Mouse (Mus musculus): ENCODE measurements around the gene Crtam. TPM values are rescaled to one million over a fixed set of nuclear protein-coding genes. Genes with fewer than 3 reads are reported as not detected.

Crtam gene
- total RNA-seq (2021): not detected
- long read RNA-seq, experiment 1: 0 reads
- long read RNA-seq, experiment 2: 0 reads

DNA sequence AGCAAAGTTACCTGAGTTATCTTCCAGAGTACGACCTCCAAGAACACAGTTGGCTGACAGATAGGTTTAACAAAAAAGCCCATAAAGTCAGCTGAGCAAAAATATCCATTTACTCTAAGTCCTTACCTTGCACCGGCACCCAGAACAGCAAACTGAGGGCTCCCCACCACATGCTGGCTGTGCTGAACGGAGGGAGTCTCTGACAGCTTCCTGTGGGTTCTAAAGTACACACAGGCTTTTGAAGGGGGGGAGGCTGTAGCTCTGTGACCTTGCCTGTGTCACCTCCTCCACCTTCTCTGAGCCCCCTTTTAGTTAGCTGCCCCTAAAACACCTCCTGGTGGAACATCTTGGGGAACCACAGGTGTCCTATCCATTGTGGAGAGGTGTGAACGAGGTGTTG lies at the start of gene Crtam:
Gene Crtam, minus strand, starts transcription at position 214 of the 400 bp plus-strand sequence.
- no peak for DNase-seq (ENCODE audit: low spot score in 2 of 2)

DNA sequence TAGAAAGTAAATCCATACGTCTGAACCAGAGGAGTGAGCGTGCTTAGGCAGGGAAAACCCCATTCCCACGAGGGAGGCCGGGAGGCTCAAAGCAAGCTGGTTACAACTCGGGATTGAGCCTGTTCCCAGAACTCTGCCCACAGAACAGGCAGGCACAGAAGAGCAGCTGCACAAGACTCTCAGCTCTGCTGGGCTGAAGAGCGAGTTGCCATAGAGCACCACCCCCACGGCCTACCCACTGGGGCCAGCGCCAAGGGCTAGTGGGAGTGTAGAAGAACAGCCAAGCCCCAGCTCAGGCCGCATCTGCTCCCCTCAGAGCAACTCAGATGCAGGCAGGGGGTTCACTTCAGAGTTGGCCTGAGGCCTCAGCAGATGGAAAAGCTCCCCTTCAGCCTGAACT lies 49.7 kb upstream of the Crtam start:
- peak; percentile 90 to 94 for DNase-seq (ENCODE audit: low spot score in 2 of 2)

DNA sequence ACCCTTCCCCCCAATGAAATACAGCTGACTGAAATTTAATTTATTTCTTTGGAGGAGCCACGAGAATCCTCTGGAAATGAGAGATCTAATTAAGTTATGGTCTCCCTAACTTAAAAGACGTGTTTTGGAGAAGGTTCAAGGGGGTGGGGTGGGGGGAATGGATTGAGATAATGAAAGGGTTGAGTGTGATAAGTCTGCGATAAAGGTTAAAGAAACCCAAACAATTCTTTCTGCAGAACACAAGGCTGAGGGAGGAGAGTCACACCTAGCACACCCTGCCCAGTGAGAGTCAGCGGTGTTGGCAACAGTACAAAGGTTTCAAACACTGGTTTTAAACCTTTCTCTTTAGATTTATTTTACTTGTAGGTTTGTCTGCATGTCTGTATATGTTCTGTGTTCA lies 49.0 kb upstream of the Crtam start:
- no peak for DNase-seq (ENCODE audit: low spot score in 2 of 2)

DNA sequence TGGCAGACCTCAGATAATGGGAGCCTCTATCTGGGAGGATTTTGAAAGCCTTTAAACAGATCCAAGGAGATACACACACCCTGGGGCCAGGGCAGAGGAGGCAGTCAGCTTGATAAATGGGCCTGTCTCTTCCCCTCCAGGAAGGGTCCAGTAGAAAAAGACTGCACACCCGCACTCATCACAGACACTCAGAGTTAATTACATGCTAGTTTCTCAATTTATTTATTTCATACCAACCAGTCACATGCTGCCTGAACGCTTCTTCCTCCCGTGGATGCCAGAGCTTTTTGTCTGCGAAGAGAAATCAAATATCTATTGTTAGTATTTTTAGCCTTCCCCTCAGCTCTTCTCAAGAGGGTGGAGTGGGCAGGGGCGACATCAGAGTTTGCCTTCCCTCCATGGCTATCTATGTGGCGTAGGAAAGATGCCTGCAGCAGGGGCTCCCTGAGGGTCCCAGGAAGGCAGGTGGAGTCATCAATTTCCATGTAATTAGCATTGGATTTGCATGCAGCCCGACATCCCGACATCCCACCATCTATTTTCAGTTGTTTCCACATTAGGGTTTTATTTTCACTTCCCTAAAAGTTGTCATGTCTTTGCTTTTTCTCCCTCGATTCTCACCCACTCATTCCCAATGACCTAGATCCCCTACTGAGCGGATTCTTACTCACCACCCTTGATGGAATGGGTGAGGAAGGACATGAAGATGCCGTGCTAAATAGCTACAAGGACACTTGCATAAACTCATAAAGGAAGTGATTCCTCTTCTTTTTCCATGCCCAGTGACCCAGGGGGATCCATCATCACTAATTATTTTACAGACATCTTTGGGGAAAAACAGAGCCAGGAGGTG lies 46.9 kb upstream of the Crtam start:
- DNase-seq (ENCODE audit: low spot score in 2 of 2): no peak

DNA sequence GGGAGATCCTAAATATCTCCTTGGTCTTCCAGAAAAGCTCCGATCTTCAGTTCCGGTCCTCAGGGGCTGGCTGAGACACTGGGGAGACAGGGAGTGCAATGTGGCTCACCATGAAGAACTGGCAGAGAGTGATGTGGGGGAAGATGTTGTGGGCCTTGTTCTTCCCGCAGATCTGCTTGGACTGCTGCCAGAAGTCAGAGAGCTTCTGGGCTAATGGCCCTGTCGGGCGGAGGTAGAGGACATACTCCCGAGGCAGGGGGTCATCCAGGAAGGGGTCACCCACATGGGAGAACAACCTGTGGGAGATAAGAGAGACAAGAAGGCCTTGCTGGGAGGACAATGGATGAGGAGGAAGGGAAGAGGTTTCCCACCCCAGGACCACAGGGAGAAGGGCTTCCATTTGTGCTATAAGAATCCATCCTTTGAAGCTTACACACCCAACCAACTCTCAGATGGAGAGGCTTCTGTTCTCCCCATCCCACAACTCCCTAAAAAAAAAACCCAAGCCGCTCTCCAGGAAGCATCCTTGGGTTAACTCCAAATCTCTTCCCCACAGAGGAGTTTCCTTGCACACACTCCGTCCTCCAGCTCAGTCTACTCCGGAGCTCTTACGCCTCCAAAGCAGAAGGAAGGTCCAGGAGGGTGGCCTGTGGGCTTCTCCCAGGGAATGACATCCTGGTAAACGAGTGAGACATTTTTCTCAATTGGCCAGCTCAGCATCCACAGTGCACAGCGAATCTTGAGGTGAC lies 46.1 kb upstream of the Crtam start:
- DNase-seq (ENCODE audit: low spot score in 2 of 2): peak; percentile 44 to 59

DNA sequence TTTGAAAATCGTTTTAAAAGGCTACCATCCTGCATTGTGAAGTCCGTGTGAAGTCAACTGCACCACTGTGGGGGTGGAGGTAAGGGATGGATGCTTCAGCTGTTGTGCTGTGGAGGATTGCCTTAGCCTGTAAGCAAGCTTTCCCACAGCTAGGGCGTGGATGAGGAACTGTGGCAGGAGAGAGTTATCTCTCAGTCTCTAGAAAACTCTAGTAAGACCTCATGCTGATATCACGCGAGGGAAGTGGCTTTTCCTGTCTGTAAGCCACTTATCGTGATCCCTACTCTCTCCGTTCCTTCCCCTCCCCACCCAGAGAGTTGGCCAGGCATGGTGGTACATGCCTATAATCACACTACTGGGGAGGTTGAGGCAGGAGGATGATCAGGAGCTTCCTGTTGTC lies 44.9 kb upstream of the Crtam start:
- DNase-seq (ENCODE audit: low spot score in 2 of 2): no peak

DNA sequence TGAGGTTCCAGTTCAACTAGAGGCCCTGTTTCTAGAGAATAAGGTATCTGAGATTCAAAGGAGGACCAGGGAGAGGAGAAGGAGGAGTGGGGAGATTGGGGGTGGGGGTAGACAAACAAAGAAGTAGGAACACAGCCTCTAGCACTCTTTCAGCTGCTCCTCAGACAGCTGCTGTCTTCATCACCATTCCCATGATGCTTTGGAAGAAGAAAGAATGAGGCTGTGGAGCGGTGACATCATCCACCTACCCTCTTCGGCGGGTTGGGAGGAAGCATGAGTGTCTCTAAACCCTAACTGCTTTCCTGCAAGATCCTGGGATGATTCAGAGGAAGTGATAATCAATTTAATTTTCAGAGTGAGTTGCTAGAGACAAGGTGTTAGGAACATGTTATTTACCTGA lies 44.4 kb upstream of the Crtam start:
- DNase-seq (ENCODE audit: low spot score in 2 of 2): peak in 1 of 2 experiments; percentile 26

DNA sequence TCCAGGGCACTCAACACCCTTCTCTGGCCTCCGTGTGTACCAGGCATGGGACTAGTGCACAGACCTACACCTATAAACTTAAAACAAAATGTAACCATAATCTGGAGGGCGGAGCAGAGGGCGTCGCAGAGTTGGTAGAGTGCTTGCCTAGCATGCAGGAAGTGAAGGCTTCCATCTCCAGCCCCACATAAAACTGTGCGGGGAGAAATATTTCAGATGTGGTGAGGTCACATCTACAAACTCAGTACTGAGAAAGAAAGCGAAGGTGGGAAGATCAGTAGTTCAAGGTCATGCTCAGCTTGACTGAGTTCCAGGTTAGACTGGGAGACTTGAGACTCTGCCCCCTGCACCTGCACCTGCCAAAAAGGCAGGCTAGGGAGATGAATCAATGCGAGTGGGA lies 43.8 kb upstream of the Crtam start:
- no peak for DNase-seq (ENCODE audit: low spot score in 2 of 2)

DNA sequence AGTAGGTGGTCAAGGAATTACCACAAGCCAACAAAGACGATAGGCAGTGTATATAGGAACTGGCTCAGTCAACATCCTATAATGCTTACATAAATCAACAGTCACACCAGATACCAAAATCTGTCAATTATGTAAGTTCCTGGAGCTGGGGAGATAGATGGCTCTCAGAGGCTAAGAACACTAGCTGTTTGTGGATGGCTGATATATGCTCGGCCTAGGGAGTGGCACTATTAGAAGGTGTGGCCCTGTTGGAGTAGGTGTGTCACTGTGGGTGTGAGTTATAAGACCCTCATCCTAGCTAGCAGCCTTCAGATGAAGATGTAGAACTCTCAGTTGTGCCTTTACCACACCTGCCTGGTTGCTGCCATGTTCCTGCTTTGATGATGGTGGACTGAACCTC lies 43.2 kb upstream of the Crtam start:
- DNase-seq (ENCODE audit: low spot score in 2 of 2): no peak

DNA sequence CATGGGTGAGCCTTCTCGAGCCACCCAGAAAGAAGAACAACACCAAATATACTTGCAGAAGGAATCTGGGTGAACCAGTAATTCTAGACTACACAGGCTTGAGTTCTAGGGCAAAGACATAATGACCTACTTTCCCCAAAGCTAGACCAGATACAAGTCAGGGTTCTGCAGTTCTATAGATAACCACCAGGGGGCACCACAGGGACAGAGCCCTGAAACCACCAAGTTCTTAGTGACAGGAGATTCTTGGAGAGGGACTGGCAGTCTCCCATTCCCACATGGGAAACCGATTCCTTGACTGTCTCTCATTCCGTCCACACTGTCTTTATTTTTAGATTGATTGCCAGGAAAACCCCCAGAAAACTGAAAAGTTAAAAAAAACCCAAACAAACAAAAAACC lies 40.2 kb upstream of the Crtam start:
- peak; percentile 89 to 91 for DNase-seq (ENCODE audit: low spot score in 2 of 2)

DNA sequence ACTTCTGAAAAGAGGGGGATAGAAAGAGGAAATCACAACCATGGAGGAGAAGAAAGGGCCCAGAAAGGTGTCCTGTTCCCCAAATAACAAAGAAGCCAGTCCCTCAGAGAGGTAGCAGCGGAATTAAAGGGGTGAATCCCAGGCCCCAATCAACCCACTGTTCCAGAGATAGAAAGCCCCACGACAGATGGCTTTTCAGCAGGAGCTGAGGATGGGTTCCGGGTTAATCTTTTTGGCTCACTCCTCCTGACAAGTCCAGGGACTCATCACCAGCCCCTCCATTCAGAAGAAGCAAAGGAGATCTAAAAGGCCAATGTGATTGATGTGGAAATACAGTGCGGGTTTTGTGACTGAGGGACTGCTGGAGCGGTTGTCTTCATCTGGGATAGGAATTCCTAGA lies 39.2 kb upstream of the Crtam start:
- DNase-seq (ENCODE audit: low spot score in 2 of 2): no peak

DNA sequence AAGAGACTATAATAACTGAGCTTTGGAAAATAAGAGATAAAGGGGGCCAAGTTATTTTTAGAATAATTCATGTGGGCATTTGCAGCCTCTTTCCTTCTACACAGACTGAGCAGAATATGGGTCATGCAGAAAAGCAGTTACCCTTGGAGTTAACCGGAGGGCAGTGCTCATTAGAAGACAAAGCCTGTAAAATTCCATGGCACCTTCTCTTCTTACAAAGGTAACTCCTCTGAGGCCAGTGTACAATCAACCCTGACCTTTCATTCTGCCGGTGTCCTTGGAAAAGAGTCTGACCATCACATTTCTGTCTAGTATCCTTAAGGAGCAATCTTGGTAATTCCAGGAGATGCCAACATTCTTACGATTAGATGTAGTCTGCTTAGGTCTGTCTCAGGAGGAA lies 37.0 kb upstream of the Crtam start:
- no peak for DNase-seq (ENCODE audit: low spot score in 2 of 2)

DNA sequence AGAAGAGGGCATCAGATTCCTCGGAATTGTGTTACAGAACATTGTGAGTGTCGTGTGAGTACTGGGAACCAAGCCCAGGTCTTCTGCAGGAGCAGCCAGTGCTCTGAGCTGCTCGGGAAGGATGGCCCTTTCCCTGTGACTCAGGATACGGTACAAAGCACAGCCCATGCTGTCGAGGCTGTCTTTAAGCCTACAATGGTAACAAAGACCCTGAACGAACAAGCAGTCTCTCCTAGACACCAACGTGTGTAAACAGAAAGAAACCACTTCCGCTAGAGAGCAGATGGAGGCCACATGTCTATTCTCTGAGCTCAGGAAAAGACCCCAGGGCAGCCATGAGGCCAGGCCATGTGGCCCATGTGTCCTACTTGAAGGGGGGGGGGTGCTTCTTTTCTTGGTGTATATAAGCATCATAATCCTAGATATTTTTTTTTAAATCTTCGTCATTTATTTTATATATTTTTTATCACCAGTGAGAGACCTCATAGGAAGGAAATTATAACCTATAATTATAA lies 33.8 kb upstream of the Crtam start:
- DNase-seq (ENCODE audit: low spot score in 2 of 2): no peak

DNA sequence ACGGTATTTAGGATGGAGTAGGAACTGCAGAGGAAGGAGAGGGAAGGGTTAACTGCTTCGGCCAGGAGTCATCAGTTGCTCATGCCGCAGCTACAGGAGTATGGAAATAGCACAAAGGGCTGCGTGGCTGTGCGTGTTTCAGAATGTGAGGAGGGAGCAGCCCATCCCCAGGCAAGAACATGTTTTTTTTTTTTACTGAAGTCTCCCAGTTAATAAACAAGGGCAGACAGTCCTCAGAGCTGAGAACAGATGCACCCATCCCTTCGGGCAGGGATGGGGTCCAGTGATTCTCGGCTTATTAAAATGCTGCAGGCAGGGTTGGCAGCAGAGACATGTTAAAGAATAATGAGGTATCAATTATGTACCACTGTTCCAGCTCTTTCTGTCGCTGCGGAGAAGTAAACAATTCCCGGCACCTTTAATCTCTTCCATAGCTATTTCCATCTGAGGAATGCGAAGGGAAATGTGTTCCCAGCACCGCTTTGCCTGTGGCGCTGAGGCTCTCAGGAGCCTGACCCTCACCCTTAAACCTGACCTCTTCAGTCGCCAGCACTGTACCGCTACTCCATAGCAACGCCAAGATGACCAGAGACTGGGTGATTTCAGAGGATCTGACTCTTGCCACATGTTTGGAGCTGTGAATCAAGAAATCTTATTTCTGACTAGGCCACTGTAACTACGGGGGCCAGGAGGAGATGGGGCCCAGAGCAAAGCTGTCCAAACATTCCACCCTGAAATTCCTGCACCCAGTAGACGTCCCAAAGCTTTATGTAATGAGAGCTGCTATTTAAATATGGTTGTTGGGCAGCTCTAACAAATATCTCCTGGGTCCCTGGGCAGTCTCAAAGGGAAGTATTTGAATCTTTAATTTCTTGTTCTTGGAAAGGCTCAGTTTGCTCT lies 27.4 kb upstream of the Crtam start:
- no peak for DNase-seq (ENCODE audit: low spot score in 2 of 2)

DNA sequence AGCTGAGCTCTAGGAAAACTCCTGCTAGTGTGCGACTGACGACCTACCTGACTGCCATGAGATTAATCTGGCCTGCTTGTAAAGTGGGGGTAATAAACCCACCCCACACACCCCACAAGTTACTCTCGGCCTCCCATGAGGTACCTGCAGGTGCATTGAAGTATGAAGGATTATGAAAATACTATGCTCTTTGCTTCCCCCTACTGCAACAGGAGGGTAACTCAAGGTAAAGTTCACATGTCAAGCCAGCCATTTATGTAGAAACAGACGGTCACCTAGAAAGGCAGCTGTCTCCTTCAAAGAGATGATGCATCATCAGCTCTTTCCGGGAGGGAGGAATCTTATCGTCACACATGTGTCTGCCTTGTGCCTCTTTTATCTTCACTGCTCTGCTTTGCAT lies 25.4 kb upstream of the Crtam start:
- DNase-seq (ENCODE audit: low spot score in 2 of 2): no peak

DNA sequence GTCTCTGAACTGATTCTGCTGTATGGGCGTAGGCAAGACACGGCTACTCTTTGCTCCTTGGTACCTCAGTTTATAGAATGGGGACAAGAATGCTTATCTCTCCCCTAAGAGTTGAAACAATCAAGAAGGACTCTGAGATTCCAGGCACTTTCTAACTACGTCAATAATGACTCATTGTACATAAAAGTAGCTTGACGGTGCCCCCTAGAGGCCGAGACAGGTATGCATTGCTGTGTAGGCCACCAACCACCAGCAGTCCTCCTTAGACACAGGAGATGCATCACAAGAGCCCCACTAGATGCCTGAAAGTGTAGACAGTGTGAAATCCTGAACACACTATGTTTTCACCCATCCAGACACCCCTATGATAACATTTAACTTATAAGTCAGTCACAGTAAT lies 24.0 kb upstream of the Crtam start:
- peak; percentile 52 to 66 for DNase-seq (ENCODE audit: low spot score in 2 of 2)

DNA sequence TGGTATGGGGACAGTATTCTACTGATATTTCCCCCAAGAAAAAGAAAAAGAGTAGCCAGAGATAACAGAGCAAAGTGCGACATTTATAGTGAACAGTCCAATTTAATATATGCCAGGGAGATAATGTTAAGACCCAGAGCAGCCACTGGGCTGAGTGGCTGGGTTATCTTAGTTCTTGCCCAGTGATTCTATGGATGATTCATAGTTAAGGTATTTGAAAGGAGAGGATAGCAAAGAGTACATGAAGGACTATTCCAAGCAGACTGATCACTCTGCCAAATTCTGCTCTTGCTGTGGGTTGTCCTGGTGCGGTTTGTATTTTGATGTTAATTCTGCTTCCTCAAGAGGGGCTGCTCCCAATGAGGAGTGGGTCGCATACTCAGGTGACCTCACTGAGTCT lies 17.3 kb upstream of the Crtam start:
- no peak for DNase-seq (ENCODE audit: low spot score in 2 of 2)

DNA sequence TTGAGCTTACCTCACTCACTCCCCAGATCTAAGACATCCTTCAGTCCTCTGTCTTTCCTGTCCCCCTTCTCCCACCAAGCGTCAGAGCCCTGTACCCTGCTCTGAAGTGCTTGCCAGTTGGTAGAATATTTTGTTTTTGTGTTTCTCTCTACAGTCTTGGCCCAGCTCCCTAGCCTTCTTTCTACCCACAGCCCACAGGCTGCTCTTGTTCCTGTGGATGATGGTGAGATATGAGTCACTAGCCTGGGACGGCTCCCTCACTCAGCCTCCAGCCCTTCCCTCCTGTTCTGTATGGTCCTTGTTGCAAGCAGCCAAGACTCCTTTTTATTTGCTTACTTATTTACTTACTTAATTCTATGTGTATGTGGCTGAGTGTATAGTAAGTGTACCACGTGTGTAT lies 16.1 kb upstream of the Crtam start:
- DNase-seq (ENCODE audit: low spot score in 2 of 2): peak; percentile 45 to 52

DNA sequence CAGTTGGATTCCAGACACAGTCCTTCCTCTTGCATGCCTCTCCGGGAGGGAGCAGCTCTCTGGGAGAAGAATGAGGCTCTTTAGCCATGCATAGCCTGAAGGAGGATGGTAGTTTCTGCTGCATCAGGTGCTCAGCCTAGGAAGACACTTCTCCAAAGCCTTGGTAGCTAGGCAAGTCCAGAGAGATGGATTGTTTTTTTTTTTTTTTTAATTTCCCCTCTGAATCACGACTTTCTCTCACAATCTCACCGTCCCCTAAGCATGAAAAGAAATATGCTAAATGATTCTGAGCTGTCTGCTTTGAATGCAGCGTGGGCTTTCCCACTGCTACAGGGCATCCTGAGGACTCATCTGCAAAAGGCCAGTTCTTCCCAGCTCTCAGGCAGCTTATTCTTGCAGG lies 10.1 kb upstream of the Crtam start:
- peak in 1 of 2 experiments; percentile 16 for DNase-seq (ENCODE audit: low spot score in 2 of 2)

DNA sequence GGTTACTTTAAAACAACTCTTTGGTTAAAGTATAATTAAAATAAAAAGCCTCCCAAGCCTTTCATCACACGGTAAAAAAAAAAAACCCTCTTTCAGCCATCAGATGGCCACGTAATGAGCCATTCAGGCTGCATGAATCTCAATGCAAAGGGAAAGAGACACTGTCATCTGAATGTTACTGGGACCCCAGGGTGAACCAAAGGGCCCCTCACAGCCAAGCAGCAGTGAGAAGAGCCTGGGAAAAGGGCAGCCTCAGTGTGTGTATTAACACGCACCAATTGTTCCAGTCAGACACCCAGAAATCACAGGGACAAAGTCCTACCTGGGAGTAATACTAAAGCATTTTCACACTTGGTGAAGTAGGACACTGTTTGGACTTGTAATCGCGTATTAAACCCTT lies 8.0 kb upstream of the Crtam start:
- DNase-seq (ENCODE audit: low spot score in 2 of 2): no peak
